Mouse (Mus musculus): ENCODE data around the gene Ldlrad3. TPM values are rescaled to one million over a fixed set of nuclear protein-coding genes. Genes with fewer than 3 reads are reported as not detected.

Gene Ldlrad3
- total RNA-seq (2021) = 10 to 100 TPM; 21.6 to 23.0 TPM

- DNase-seq = peak; percentile 91
- intact Hi-C loops (cut with DNase I) = no loop called here
Observed at GRCm38 (mm10) chr2:102185951-102186561, at the start of gene Ldlrad3. Gene Ldlrad3 (minus strand): TSS chr2:102186385.

GRCm38 (mm10) chr2:102231470-102231869 lies 45.3 kb upstream of the Ldlrad3 start:
- peak; percentile 26 for DNase-seq
- intact Hi-C loops (cut with DNase I) = no loop called here

GRCm38 (mm10) chr2:102229126-102229525 lies 42.9 kb upstream of the Ldlrad3 start:
- no peak for DNase-seq
- intact Hi-C loops (cut with DNase I) = no loop called here

GRCm38 (mm10) chr2:102228331-102228730 lies 42.1 kb upstream of the Ldlrad3 start:
- no peak for DNase-seq

GRCm38 (mm10) chr2:102227839-102228238 lies 41.7 kb upstream of the Ldlrad3 start:
- no peak for DNase-seq
- intact Hi-C loops (cut with DNase I) = no loop called here

More at GRCm38 (mm10) chr2:102228331-102228730, 42.1 kb upstream of the Ldlrad3 start:
- intact Hi-C loops (cut with DNase I) = no loop called here

GRCm38 (mm10) chr2:102226274-102226673 lies 40.1 kb upstream of the Ldlrad3 start:
- intact Hi-C loops (cut with DNase I) = no loop called here
- DNase-seq = no peak

- no peak for DNase-seq
- intact Hi-C loops (cut with DNase I) = no loop called here
Observed at GRCm38 (mm10) chr2:102223355-102224128, 37.4 kb upstream of the Ldlrad3 start.

- intact Hi-C loops (cut with DNase I) = no loop called here
- no peak for DNase-seq
Observed at GRCm38 (mm10) chr2:102222749-102223148, 36.6 kb upstream of the Ldlrad3 start.

GRCm38 (mm10) chr2:102216817-102217216 lies 30.6 kb upstream of the Ldlrad3 start:
- intact Hi-C loops (cut with DNase I) = no loop called here
- no peak for DNase-seq

- intact Hi-C loops (cut with DNase I) = no loop called here
- no peak for DNase-seq
Observed at GRCm38 (mm10) chr2:102212096-102212495, 25.9 kb upstream of the Ldlrad3 start.

- no peak for DNase-seq
- intact Hi-C loops (cut with DNase I) = loop anchor here (10.0 kb wide), 1 partner anchor 239 kb away; no protein-coding TSS in a partner anchor
Observed at GRCm38 (mm10) chr2:102205672-102206399, 19.7 kb upstream of the Ldlrad3 start.

- DNase-seq = no peak
- intact Hi-C loops (cut with DNase I) = loop anchor here (10.0 kb wide), 1 partner anchor 241 kb away; no protein-coding TSS in a partner anchor
Observed at GRCm38 (mm10) chr2:102203478-102203877, 17.3 kb upstream of the Ldlrad3 start.

- intact Hi-C loops (cut with DNase I) = loop anchor here (10.0 kb wide), 1 partner anchor 243 kb away; no protein-coding TSS in a partner anchor
- DNase-seq = no peak
Observed at GRCm38 (mm10) chr2:102202211-102202770, 16.1 kb upstream of the Ldlrad3 start.

- intact Hi-C loops (cut with DNase I) = loop anchor here (10.0 kb wide), 1 partner anchor 243 kb away; no protein-coding TSS in a partner anchor
- peak; percentile 12 for DNase-seq
Observed at GRCm38 (mm10) chr2:102201198-102201948, 15.2 kb upstream of the Ldlrad3 start.

- intact Hi-C loops (cut with DNase I) = loop anchor here (10.0 kb wide), 1 partner anchor 293 kb away; no protein-coding TSS in a partner anchor
- no peak for DNase-seq
Observed at GRCm38 (mm10) chr2:102197332-102197731, 11.1 kb upstream of the Ldlrad3 start.

- intact Hi-C loops (cut with DNase I) = loop anchor here (10.0 kb wide), 1 partner anchor 292 kb away; no protein-coding TSS in a partner anchor
- DNase-seq = peak; percentile 8
Observed at GRCm38 (mm10) chr2:102196709-102197108, 10.5 kb upstream of the Ldlrad3 start.

GRCm38 (mm10) chr2:102195494-102195893 lies 9.3 kb upstream of the Ldlrad3 start:
- intact Hi-C loops (cut with DNase I) = loop anchor here (10.0 kb wide), 1 partner anchor 291 kb away; no protein-coding TSS in a partner anchor
- no peak for DNase-seq

- DNase-seq = no peak
- intact Hi-C loops (cut with DNase I) = loop anchor here (10.0 kb wide), 1 partner anchor 289 kb away; no protein-coding TSS in a partner anchor
Observed at GRCm38 (mm10) chr2:102194247-102194646, 8.1 kb upstream of the Ldlrad3 start.

- no peak for DNase-seq
- intact Hi-C loops (cut with DNase I) = loop anchor here (10.0 kb wide), 1 partner anchor 288 kb away; no protein-coding TSS in a partner anchor
Observed at GRCm38 (mm10) chr2:102192943-102193820, 7.0 kb upstream of the Ldlrad3 start.
